Mouse (Mus musculus) Muller cell, postnatal 12 days (primary cell): ENCODE results near the gene Bri3bp.
A peak's percentile ranks its signal among the peaks of the same experiment; 100 is the strongest.
"Not testable (repeated sequence)": the region's sequence is repeated elsewhere in the genome, so short reads cannot be mapped to it uniquely, and the experiment has no call there.

Experiments
- DNase-seq: peaks from one replicate; pipeline ENCODE4 v3.0.0-alpha.2; 2015; ENCODE audit errors: inconsistent ontology term

Bri3bp gene

DNA sequence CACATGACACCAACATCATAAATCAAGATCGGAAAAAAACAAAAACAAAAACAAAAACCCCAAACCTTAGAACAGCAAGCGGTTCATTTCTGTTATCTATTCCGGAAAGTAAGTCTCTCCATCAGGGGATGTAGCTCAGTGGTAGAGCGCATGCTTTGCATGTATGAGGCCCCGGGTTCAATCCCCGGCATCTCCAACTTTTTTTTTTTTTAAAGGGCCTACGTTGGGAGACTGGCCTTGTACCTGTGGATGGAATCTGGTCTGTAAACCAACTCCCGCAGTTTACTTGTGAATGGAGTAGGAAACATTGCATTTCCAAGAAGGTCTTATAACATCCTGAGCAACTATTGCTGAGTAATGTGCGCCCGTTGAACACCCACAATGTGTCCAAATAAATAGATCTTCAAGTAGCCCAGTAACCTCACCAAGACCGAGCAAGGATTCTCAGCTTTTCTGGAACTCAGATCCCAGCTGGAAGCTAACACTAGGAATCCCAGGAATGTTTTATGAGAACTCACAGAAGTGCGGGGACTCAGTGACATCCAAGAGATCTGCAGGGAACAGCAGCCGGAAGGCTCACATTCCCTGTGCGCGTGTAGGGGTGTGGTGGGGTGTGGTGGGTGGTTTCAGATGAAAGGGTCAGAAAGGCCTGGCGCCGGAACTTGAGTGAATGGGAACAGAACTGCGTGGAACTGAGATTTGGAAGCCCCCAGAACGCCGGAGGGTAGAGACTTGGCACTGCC lies 31.8 kb upstream of the Bri3bp start:
- peak; percentile 77 for DNase-seq

DNA sequence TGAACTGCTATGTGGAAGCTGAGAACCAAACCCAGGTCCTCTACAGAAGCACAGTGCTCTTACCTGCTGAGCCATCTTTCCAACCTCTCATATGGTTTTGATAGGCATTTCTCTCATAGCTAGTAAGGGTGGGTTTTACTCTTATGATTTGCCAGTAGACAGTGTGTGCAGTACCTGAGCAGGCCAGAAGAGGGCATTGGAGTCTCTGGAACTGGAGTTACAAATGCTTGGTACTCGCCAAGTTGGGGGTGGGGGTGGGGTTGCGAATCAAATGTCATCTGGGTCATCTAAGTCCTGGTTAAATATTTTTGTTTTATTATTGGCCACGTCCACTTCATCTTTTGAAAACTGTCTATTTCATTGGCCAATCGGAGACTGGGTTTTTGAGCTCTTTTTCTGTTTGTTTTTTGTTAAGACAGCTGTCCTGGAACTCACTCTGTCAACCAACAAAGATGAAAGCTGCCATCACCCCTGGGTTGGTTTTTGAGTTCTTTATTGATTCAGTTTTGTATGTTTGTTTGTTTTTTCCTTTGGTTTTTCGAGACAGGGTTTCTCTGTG lies 29.3 kb upstream of the Bri3bp start:
- peak; percentile 35 for DNase-seq

DNA sequence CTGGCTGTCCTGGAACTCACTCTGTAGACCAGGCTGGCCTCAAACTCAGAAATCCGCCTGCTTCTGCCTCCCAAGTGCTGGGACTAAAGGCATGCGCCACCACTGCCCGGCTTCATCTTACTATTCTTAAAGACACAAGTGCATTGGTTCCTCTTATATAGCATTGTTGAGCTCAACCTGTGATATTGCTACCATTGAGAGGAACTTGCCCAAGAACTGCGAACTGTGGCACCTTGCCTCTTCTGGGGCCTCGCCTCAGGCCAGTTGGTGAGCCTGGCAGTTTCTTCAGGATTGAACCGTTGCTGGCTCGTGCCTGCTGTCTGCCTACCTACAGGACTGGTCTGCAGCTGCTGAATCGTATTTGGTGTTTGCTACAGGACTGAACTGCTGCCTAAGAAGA lies 28.8 kb upstream of the Bri3bp start:
- not testable (repeated sequence) for DNase-seq

DNA sequence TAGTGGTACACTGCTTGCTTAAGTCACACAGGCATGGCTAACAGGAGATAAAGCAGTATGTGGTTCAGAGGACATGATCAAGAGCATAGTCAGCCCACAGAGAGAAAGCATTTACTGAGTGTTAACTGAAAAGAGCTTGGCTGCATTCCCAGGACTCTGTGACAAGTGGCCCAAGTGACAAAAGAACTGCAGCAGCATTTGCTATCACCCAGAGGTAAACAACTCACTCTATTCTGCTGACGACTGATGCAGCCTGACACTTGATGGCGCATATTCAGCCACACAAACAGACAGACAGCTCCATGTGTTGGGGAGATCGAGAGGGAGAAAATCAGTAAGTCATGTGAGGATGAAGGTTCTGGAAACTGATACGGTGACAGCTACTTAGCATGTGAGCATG lies 27.6 kb upstream of the Bri3bp start:
- no peak for DNase-seq

DNA sequence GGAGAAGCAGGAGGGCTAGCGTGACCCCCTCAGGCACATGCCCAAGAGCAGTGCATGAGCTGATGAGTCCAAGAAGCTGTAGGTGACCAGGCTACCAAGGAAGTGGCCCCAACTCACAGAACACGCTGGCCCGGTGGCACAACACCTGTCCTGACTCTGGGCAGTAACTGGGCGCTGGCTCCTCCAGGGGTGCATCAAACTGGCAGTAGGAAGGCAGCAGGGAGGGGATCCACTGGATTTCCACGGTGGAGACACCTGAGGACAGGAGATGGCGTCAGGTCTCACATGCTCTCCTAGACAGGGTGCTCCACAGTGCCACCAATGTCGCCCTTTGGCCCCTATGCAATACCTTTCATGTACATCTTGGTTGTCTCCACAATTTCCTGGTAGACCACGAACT lies 25.2 kb upstream of the Bri3bp start:
- DNase-seq: no peak

DNA sequence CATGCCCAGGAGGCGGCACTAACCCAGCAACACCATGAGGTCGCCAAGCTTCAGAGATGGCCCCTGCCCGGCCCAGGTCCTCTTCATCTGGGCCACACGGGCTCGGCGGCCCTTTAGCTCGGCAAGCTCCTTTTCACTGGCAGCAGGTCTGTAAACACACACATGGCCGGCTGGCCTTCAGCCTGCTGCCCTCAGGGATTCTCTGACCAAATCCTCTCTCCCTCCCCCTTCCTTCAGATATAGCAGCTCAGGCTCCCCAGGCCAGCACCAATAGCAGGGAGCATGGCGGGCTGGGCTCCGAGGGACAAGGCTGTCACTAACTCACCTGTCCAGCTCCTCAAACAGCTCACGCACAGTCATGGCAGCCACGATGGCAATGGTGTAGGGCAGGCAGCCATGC lies 22.7 kb upstream of the Bri3bp start:
- no peak for DNase-seq

DNA sequence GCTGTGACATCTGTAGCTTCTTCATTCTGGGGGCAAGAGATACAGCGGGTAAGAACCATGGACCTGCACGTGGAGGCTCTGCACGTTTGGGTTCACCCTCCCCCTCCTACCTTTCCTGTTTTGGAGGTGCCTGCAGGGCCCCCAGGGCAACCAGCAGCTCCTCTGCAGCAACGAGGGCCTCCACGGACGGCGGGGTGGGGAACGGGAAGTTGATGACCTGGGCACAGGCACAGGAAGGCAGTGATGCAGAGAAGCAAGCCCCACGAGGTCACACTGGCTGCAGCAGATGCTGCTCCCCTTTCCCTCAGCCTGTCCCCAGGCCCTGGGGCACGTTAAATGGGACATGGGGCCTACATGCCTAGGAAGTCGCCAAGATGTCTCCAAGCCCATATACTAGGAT lies 22.2 kb upstream of the Bri3bp start:
- DNase-seq: no peak

DNA sequence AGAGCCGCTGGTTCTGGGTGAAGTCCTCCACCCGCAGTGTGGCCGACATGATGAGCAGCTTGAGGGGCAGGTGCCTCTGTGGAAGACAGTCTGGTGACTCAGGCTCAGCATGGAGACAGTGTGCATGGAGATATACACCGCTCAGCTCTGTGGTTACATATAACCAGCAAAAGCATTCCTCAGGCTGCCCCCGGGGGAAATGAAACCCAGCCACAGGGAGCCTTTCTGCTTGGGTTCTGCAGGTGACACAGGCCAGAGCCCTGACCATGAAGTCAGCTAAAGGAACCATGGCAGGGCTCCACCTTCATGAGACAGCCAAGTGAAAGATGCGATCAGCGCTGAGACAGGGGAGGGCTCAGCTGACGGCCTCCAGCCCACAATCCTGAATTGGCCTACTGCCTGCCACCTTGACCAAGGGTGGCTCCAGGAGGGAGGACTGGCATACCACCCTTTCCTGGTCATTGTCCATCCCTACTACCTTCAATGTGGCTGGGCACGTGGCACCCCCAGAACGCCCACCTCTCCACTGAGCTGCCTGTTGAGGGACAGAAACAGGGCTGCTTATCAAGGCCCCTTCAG lies 15.6 kb upstream of the Bri3bp start:
- no peak for DNase-seq

DNA sequence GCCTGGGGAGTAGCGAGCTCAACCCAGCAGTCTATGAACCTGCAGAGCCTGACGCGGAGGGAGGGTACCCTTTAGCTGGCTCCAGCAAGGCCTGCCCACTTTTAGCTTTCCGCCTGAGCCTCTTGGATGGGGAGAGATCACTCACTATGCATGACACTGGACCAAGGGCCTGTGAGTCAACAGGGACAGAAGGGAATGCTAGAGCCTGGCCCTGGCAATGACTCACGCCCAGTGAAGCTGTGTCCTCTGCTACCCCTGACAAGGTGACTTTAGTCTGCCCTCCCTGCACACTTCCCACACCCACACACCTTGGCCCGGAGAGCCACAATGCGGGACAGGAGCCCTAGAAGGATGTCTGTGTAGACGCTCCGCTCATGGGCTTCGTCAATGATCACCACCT lies 15.0 kb upstream of the Bri3bp start:
- peak; percentile 30 for DNase-seq

DNA sequence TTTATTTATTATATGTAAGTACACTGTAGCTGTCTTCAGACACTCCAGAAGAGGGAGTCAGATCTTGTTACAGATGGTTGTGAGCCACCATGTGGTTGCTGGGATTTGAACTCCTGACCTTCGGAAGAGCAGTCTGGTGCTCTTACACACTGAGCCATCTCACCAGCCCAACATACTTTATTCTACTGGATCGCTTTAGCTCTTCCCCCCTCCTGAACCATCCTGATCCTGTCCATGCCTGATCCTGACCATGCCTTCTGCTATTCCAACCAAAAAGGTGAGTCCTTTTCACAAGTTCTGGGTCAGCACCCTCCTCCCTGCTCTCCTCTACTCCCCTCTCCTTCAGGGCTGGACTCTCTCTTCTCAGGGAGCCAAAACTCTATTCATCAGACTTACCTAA lies 9.0 kb upstream of the Bri3bp start:
- DNase-seq: not testable (repeated sequence)

DNA sequence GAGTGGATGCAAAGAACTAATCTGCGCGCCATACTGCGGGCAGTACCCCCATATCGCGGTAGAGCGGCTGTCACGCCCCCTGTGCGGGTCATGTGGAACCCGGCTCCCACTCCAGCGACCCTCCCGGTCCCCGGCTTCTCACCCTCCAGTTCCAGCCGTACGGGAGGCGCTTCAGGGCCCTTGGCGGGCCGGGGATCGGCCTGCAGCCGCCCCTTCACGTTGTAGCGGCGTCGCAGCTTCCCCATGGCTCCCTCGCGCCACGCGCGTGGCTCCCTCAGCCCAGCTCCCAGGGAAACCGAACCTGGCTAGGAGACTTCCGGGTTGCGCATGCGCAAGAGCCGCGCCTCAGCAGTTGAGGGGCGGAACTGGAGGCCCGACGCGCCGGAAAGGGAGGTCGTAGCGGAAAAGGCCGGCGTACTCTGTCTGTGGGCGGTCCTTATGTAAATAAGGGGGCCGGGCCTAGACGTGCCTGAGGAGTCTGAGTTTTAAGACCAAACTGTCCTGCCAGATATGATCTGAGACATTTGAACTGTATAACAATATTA lies 7.5 kb upstream of the Bri3bp start, which contains the start of gene Dhx37:
Gene Dhx37 (minus strand): TSS at position 329 of the 545 bp plus-strand sequence.
- DNase-seq: peak; percentile 96

DNA sequence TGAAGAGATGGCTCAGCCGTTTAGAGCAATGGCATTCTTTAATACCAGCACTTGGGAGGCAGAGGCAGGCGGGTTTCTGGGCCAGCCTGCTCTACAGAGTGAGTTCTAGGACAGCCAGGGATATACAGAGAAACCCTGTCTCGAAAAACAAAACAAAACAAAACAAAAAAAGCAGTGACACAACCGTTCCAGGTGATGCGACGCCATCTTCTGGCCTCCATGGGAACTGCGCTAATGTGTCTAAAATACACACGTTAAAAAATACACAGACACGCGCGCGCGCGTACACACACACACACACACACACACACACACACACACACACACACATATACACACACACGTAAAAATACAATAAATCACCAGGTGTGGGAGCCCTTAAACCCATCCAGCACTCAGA lies 7.0 kb upstream of the Bri3bp start:
- not testable (repeated sequence) for DNase-seq

DNA sequence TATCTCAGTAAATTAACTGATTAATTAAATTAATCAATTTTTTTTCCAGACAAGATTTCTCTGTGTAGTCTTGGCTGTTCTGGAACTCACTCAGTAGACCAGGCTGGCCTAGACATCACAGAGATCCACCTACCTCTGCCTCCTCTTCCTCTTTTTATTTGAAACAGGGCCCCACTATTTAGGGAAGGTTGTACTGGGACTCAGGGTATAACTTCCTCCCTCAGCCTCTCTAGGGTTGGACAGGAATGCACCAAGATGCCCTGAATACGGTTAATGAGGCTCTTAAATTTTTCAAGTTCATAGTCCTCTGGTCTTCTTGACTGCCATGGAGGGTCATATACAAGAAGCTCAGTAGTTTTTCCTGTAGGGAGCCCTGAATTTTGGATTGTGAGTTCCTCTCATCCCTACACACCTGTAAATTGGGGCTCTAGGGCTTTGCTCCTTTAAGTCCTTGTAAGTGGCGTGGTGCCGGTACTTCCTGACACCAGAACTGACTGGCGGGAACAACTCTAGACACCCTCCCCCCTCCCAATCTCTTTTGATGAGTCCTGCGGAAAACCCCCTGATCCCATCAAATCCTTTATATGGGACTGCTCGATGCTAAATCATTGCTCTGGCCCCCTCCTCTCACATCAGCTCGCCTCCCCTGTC lies 660 bp upstream of the Bri3bp start:
- DNase-seq: no peak

DNA sequence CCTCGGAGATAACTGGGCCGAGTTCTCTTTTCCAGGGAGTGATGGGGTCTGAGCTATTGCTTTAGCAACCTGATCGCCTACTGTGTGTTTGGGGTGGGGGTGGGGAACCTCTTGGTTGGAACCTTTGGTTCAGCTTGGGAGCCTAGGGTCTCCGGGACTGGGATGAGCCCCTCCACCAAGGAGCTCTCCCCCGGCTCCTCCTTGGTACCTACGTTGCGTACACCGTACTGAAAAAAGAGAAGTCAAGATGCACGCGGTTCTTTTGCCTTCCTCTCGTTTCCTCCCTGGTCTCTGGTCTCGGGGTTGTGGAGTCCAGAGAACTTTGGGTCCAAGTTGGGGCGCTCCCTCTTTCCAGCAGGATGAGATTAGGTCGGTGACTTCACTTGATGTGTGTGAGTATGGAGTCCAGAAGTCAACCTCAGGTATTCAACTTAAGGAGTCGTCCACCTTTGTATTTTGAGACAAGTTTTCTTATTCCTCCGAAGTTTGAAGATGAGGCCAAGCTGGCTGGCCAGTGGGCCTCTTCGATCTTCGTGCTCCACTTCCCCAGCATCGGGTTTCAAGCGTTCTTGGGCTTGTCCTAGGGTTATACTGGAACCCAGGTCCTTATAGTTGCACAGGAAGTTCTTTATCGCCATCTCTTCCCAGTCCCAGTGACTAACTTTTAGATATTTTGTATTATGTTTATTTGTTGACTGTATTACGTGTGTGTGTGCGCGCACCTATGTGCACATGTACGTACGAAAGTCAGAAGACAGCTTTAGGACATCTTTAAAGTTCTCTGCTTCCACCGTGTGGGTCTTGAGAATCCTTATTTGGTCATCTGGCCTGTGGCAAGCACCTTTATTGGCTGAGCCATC lies 998 bp downstream of the Bri3bp start:
- no peak for DNase-seq

DNA sequence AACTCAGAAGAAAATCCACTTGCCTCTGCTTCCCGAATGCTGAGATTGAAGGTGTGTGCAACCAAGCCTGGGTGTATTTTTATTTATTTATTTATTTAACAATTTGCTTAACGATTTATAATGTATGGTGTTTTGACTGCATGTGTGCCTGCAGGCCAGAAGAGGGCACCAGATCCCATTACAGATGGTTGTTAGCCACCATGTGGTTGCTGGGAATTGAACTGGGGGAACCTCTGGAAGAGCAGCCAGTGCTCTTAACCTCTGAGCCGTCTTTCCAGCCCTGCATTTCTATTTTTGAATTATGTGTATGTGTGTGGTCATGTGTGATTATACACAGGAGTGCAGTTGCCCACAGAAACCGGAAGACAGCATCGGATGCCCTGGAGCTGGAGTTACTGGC lies 2.0 kb downstream of the Bri3bp start:
- no peak for DNase-seq

DNA sequence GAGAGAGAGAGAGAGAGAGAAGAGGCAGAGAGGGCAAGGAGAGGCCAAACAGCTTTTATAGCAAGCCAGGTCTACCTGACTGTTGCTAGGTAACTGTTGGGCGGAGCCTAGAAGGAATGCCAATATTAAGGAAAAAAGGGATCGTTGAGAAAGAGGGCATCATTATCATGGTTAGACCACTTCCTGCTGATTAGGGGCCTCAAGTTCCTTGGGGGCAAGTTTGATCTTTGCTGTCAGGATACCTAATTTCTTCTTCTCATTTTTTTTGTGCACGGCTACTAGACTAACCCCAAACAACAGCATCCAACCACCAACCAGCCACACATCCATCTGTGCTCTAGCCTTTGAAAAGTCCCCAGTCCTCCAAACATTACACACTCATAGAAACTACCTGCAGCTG lies 2.5 kb downstream of the Bri3bp start:
- DNase-seq: no peak

DNA sequence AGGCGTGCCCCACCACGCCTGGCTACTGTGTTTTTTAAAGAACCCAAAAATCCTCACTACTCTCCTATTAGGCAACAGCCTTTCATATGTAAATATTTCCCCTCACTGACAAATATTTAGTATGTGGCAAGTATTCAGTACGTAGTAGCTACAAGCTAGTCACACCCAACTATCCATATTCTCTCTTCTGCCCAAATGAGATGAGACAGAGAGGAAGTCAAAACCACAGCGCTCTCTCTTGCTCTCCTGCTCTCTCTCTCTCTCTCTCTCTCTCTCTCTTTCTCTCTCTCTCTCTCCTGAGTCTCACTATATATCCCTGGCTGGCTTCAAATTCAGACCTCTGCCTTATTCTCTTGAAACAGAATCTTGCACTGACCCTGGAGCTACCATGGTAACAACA lies 3.2 kb downstream of the Bri3bp start:
- no peak for DNase-seq

DNA sequence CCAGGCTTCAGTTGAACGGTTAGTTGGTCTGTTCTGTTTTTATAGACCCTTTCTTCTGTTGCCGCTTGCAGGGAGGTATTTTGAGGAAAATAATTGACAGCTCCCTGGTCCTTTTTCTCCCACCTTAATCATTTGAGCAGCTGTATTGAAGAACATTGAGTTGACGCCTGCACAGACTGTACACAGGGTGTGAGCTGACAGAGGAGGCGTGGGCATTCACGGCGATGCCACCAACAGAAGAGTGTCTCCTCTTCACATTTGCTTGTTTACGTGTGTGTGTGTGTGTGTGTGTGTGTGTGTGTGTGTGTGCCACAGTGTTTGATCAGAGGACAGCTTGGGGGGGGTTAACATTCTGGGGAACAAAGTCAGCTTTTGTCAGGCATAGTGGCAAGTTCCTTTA lies 5.0 kb downstream of the Bri3bp start:
- DNase-seq: no peak

DNA sequence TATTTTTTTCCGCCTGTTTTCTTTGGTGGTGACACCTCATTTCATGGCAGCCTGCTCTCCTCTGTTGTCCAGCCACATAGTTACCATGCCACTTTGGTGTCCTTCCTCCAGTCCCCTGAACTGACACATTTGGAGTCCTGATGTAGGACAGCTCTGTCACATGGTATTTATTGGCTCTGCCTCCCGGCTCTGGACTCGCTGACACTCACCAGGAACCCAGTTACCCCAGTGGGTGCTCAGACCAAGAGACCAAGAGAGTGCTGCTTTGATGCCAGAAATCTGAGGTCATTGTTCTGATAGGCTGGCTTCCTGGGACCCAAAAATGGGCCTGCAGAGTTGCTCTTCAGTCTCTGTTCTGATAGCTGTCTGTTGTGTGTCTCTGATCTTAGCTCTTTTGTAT lies 6.7 kb downstream of the Bri3bp start:
- no peak for DNase-seq

DNA sequence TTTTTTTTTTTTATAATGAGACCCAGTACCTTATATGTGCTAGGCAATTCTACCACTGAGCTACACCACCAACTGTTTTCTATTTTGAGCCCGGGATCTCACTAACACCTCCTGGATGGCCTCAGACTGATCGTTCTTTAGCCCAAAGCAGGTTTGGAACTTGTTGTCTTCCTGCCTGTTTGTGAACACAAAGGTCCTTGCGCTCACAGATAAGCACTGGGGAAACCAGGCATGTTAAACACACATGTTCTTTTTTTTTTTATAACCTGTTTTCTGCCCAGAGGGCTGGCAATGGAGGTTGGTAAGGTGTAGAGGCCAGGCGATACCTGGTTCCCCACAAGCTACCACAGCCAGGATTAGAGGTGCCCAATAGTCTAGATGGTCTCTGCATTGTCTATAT lies 7.3 kb downstream of the Bri3bp start:
- no peak for DNase-seq

DNA sequence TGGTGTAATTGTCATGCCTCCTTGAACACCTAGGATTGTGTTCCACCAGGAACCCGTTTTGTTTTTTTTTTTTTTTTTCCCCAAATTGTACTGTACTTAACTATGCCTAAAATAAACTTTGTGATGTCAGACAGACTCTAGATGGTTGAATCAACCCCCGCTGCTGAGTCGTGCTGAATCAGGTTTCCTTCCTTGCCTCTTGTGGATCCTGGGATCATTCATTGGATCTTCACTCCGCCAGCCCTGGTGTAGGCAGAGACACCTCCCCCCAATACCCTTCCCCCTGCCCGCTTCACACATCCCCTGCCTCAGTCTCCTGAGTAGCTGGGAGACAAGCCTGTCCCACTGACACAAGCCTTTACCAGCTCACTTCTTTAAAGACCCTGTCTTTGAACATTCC lies 7.9 kb downstream of the Bri3bp start:
- no peak for DNase-seq

DNA sequence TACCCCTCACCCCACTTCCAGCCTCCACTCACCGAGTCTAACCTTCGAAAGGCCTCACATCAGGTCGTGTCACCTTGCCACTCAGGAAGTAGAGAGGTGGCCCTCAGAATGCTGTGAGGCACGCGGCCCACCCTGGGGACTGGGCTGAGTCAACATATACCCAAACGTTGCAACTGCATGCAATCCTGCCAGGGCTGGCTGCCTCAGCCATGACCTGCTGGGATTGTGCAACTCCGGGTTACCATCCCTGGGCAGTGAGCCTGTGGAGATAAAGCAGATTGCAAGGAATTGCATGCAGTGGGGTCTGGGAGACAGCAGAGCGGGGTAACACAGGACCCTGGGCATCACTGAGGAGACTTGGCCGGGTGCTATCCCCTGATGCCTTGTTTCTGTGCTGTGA lies 11.2 kb downstream of the Bri3bp start:
- DNase-seq: no peak
